Mouse (Mus musculus) hematopoietic multipotent progenitor cell, adult 10-12 weeks (in vitro differentiated cells): ENCODE data around the gene Fbxw11. TPM values are rescaled to one million over a fixed set of nuclear protein-coding genes. Genes with fewer than 3 reads are reported as not detected.

Experiments
- polyA plus RNA-seq: library from polyadenylated mRNA; stranded (reverse); fragments of >175 nt; gene quantifications from 2 replicates; pipeline ENCODE4 v1.2.3, GENCODE M21; 2012; ENCODE audit warnings: low replicate concordance

The Fbxw11 gene
- polyA plus RNA-seq, result 14.8 and 16.4 TPM in 2 replicates

GRCm38 (mm10) chr11:32642249-32642876, at the start of gene Fbxw11:
TSS of gene Fbxw11 (plus strand) at chr11:32642724.

Other genes starting within 250 kb of the Fbxw11 start
- 4.9 and 6.0 TPM in 2 replicates for gene Ubtd2, start 187.4 kb upstream of the Fbxw11 start, polyA plus RNA-seq
- gene Efcab9, start 110.6 kb upstream of the Fbxw11 start, polyA plus RNA-seq, result 0.38 TPM in 1 of 2 replicates, not detected in the other
- 188 and 189 TPM in 2 replicates for gene Stk10, start 109.4 kb upstream of the Fbxw11 start, polyA plus RNA-seq
- not detected in 2 replicates for gene Smim23, start 181.9 kb downstream of the Fbxw11 start, polyA plus RNA-seq